Mouse (Mus musculus) central nervous system, embryonic 14 days (tissue): Measurements from ENCODE around the gene Klhl28. TPM values are rescaled to one million over a fixed set of nuclear protein-coding genes. Genes with fewer than 3 reads are reported as not detected.

Experiments used
- polyA plus RNA-seq: library from polyadenylated mRNA; depleted of rRNA; stranded (reverse); fragments of >200 nt; gene quantifications from 2 replicates; pipeline ENCODE4 v1.2.3, GENCODE M21; 2012; rRNA removed

Gene Klhl28
- polyA plus RNA-seq = 9.8 and 11.3 TPM in 2 replicates

GRCm38 (mm10) chr12:64965124-64966026 lies at the start of gene Klhl28, which contains the start of gene Togaram1:
TSS of gene Klhl28 (minus strand) at chr12:64965534.
TSS of gene Togaram1 (plus strand) at chr12:64965804.

DNA sequence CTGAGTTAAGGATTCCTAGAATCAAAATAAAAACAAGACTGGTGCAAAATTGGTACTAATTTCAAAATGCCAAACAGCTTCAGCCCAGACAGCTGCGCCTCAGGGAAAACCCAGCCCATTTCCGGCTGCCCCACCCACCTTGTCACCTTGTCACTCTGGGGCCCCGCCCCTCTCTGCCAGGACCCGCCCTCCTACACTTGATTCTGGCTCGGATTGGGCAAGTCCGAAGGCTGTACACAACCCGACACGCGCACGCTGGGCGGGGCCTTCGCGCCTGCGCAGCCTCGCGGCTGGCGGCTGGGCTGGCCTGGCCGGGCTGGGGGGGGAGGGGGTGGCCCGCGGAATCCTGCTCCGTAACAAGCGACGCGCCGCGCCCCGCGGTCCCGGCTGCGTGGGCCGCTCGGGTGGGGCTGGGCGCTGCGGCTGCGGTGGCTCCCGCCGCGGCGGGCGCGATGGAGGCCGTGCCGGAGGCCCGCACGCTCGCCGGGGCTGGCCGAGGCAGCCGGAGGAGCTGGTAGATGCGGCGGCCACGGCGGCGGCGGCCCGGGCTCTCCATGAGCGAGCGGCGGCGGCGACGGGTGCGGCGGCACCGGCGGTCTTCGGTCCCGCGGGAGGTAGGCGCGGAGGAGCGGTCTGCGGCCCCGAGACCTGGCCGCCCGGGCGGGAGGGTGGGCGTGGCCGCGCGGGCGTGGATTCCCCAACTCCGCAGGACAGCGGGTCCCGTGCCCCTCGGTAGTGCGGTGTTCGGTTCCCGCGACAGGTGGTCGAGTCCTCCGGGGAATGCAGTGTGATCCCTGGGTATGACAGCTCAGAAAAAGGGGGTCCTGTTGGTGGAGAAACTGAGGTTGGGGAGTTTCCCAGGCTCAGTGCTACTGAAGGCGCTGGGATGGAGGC lies 47.5 kb downstream of the Klhl28 start, which contains the start of gene Gm527:
Gene Gm527, plus strand, starts transcription at position 329 of the 894 bp plus-strand sequence.

Other genes starting within 250 kb of the Klhl28 start
- gene Gm527, start 47.6 kb downstream of the Klhl28 start, polyA plus RNA-seq = 7.8 and 9.4 TPM in 2 replicates
- gene Togaram1, start 270 bp upstream of the Klhl28 start, polyA plus RNA-seq = 13.9 and 14.7 TPM in 2 replicates
- 46.9 and 47.5 TPM in 2 replicates for gene Prpf39, start 70.8 kb upstream of the Klhl28 start, polyA plus RNA-seq
- gene Fkbp3, start 108.5 kb upstream of the Klhl28 start, polyA plus RNA-seq = 360 and 487 TPM in 2 replicates
- 9.5 and 9.7 TPM in 2 replicates for gene Fancm, start 110.1 kb upstream of the Klhl28 start, polyA plus RNA-seq
- 13.9 and 19.1 TPM in 2 replicates for gene Mis18bp1, start 207.1 kb upstream of the Klhl28 start, polyA plus RNA-seq